Mouse (Mus musculus) megakaryocyte, embryonic 14.5 days (primary cell): ENCODE measurements around the gene Stx8.

Source experiments
- FLI1 ChIP-seq: IDR thresholded peaks from 2 replicates; pipeline ENCODE4 v1.6.1; 2012; ENCODE audit warnings: low read length, inconsistent platforms, mixed read lengths
- GATA1 ChIP-seq: IDR thresholded peaks from 3 replicates; pipeline ENCODE4 v1.6.1; 2012; ENCODE audit warnings: mixed read lengths, low read length, inconsistent platforms, borderline replicate concordance

DNA sequence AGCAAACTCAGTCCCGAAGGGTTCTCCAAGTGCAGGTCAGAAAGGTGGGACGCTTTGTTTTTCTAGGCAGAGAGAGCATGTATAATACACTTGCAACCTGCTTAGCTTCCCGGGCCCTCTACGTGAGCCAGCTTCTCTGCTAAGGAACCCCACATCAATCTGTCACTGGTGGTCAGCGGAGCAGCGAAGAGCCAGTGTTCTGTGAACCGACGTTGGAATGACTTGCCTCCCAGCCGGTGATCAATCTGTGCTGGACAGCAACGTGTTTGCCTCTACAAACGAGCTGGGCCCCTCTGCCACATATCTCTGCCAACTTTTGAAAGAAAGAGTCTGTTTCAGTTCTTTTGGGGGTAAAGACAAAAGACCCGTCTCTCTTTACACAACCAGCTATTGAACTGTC lies 84.7 kb downstream of the Stx8 start:
- TF ChIP-seq FLI1 = no peak
- TF ChIP-seq GATA1 = no peak
